Mouse (Mus musculus): ENCODE data around the gene Vmn1r76. TPM values are rescaled to one million over a fixed set of nuclear protein-coding genes. Genes with fewer than 3 reads are reported as not detected.

Vmn1r76 gene
- polyA plus RNA-seq (2012; rRNA removed; ENCODE audit: low replicate concordance): not detected in 2 replicates

DNA sequence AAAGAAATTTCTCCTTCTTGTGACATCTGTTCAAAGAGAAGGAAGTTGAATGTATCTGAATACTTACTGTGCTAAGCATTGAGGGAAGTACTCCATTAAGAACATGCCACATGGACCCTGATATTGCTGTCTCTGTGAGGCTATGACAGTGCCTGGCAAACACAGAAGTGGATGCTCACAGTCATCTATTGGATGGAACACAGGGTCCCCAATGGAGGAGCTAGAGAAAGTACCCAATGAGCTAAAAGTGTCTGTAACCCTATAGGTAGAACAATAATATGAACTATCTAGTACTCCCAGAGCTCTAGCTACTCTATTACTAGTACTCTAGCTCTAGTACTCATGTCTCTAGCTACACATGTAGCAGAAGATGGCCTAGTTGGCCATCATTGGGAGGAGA lies at the start of gene Vmn1r76:
Gene Vmn1r76 (minus strand): TSS at position 101 of the 400 bp plus-strand sequence.

DNA sequence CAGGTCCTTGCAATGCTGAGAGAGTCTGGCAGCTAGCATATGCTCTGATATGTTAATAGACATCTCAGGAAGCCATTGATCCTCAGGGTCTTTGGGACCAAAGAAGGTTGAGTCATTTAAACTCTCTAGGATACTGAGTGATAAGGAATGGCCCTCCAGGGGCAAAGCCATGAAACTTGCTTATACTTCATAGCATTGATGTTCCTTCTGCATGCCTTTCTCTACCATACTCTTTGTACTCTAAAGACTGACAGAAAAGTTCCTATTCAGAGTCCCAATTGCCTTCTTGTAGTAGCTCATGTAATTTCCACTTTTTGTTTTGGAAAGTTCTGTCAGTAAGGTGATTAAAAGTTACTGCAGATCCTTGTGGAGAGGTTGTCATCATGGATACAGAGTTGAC lies 63.7 kb downstream of the Vmn1r76 start, which contains the start of gene Vmn1r75:
Gene Vmn1r75 (plus strand): TSS at position 301 of the 400 bp plus-strand sequence.

Other genes with a start within 250 kb of the Vmn1r76 start
- not detected in 2 replicates for gene Vmn1r73, start 207.9 kb downstream of the Vmn1r76 start, polyA plus RNA-seq (2012; rRNA removed; ENCODE audit: low replicate concordance)
- gene Vmn1r74, start 104.2 kb downstream of the Vmn1r76 start, polyA plus RNA-seq (2012; rRNA removed; ENCODE audit: low replicate concordance): not detected in 2 replicates
- not detected in 2 replicates for gene Vmn1r75, start 63.6 kb downstream of the Vmn1r76 start, polyA plus RNA-seq (2012; rRNA removed; ENCODE audit: low replicate concordance)
- not detected in 2 replicates for gene Vmn1r77, start 98.5 kb upstream of the Vmn1r76 start, polyA plus RNA-seq (2012; rRNA removed; ENCODE audit: low replicate concordance)
- not detected in 2 replicates for gene Vmn1r78, start 212.0 kb upstream of the Vmn1r76 start, polyA plus RNA-seq (2012; rRNA removed; ENCODE audit: low replicate concordance)
- gene Vmn1r79, start 233.1 kb upstream of the Vmn1r76 start, polyA plus RNA-seq (2012; rRNA removed; ENCODE audit: low replicate concordance): not detected in 2 replicates

All from subcutaneous adipose tissue, adult 2 months (tissue).